Mouse (Mus musculus) myocyte (in vitro differentiated cells): ENCODE measurements around the gene Dnah8. TPM values are rescaled to one million over a fixed set of nuclear protein-coding genes. Genes with fewer than 3 reads are reported as not detected.

Source experiments
- H3K27me3 ChIP-seq: one replicate; pipeline ENCODE4 v1.6.1; 2011; ENCODE audit not compliant: control insufficient read depth, insufficient read depth, insufficient read length
- H3K36me3 ChIP-seq: one replicate; pipeline ENCODE4 v1.6.1; 2011; ENCODE audit not compliant: control insufficient read depth, insufficient read depth
- H3K4me2 ChIP-seq: one replicate; pipeline ENCODE4 v1.6.1; 2011; ENCODE audit warnings: low read depth, control low read depth
- H3K4me3 ChIP-seq: one replicate; pipeline ENCODE4 v1.5.1; 2011; ENCODE audit warnings: mild to moderate bottlenecking, control low read depth, moderate library complexity
- H3K79me2 ChIP-seq: one replicate; pipeline ENCODE4 v1.6.1; 2011; ENCODE audit not compliant: control insufficient read depth, insufficient read depth
- H3ac ChIP-seq: one replicate; pipeline ENCODE4 v1.6.1; 2011; ENCODE audit not compliant: control insufficient read depth, insufficient read length
- CEBPB ChIP-seq: IDR thresholded peaks from 2 replicates; pipeline ENCODE4 v1.6.1; 2011; ENCODE audit warnings: mild to moderate bottlenecking, moderate library complexity; ENCODE audit not compliant: poor library complexity, insufficient read depth, severe bottlenecking
- E2F4 ChIP-seq: IDR thresholded peaks from one replicate; pipeline ENCODE4 v1.6.1; 2011; ENCODE audit warnings: mild to moderate bottlenecking, control low read depth, moderate library complexity; ENCODE audit not compliant: insufficient read depth
- MAX ChIP-seq: IDR thresholded peaks from one replicate; pipeline ENCODE4 v1.6.1; 2011; ENCODE audit warnings: low read depth, mild to moderate bottlenecking, control low read depth
- MYOD1 ChIP-seq, 3 experiments: IDR thresholded peaks; one replicate each; pipeline ENCODE4 v1.6.1; 2011; ENCODE audit warnings: control low read depth in 2 of 3, low read depth in 2 of 3, mild to moderate bottlenecking in 2 of 3, moderate library complexity in 1 of 3; ENCODE audit not compliant: insufficient read length in 2 of 3, control insufficient read depth in 1 of 3
- MYOG ChIP-seq, 3 experiments: IDR thresholded peaks; one replicate each; pipeline ENCODE4 v1.6.1; 2011; ENCODE audit warnings: control low read depth in 2 of 3, low read depth in 2 of 3, mild to moderate bottlenecking in 2 of 3; ENCODE audit not compliant: insufficient read length in 2 of 3, control insufficient read depth in 1 of 3, insufficient read depth in 1 of 3
- POLR2A ChIP-seq: IDR thresholded peaks from one replicate; pipeline ENCODE4 v1.6.1; 2011; ENCODE audit warnings: low read depth, mild to moderate bottlenecking, control low read depth, moderate library complexity; ENCODE audit not compliant: insufficient read length
- POLR2AphosphoS2 ChIP-seq: IDR thresholded peaks from one replicate; pipeline ENCODE4 v1.6.1; 2011; ENCODE audit warnings: low read depth, control low read depth; ENCODE audit not compliant: insufficient read length
- REST ChIP-seq: IDR thresholded peaks from one replicate; pipeline ENCODE4 v1.6.1; 2011; ENCODE audit warnings: mild to moderate bottlenecking, control low read depth, moderate library complexity; ENCODE audit not compliant: insufficient read depth, insufficient read length
- SRF ChIP-seq: IDR thresholded peaks from one replicate; pipeline ENCODE4 v1.6.1; 2011; ENCODE audit warnings: low read depth; ENCODE audit not compliant: control insufficient read depth, insufficient read length
- TCF12 ChIP-seq: IDR thresholded peaks from one replicate; pipeline ENCODE4 v1.6.1; 2011; ENCODE audit warnings: mild to moderate bottlenecking, control low read depth; ENCODE audit not compliant: poor library complexity, insufficient read depth, severe bottlenecking
- TCF3 ChIP-seq: IDR thresholded peaks from one replicate; pipeline ENCODE4 v1.6.1; 2011; ENCODE audit warnings: low read depth, control low read depth; ENCODE audit not compliant: insufficient read length
- USF1 ChIP-seq: IDR thresholded peaks from one replicate; pipeline ENCODE4 v1.6.1; 2011; ENCODE audit warnings: low read depth, mild to moderate bottlenecking, control low read depth, moderate library complexity
- polyA plus RNA-seq: library from polyadenylated mRNA; unstranded; fragments of >200 nt; fragmentation: generic; extraction: Trizol; gene quantifications from one replicate; pipeline ENCODE4 v1.2.1, GENCODE M21; 2012; ENCODE audit warnings: missing spikeins

The Dnah8 gene
- polyA plus RNA-seq, 1 experiment: 0.08 TPM

- Histone ChIP-seq H3K27me3 (peaks cover 5% of the 10 kb centered on the region), H3K79me2 (no peaks in the 10 kb centered on the region), H3K36me3 (no peaks in the 10 kb centered on the region), H3K4me3 (no peak overlapping the region), H3ac (no peak overlapping the region), H3K4me2 (no peak overlapping the region)
- TF ChIP-seq POLR2AphosphoS2 (no peak), CEBPB (no peak), MYOD1 (IDR thresholded peaks at IDR 0.05; ENCODE audit: control insufficient read depth in 1 of 3, insufficient read length in 2 of 3, low read depth in 2 of 3) (no peak), E2F4 (no peak), MYOG (IDR thresholded peaks at IDR 0.05; ENCODE audit: control insufficient read depth in 1 of 3, insufficient read depth in 1 of 3, insufficient read length in 2 of 3, low read depth in 2 of 3) (no peak), MAX (no peak), USF1 (no peak), SRF (no peak), TCF3 (no peak), REST (no peak), TCF12 (no peak), POLR2A (no peak)
Measured at GRCm38 (mm10) chr17:30800261-30800985, 176.3 kb downstream of the Dnah8 start.

- no peaks in the 10 kb centered on the region for H3K79me2 ChIP-seq
- no peak overlapping the region for H3ac ChIP-seq
- no peak overlapping the region for H3K4me3 ChIP-seq
- TF ChIP-seq REST (no peak), SRF (no peak), E2F4 (no peak), MYOG (IDR thresholded peaks at IDR 0.05; ENCODE audit: control insufficient read depth in 1 of 3, insufficient read depth in 1 of 3, insufficient read length in 2 of 3, low read depth in 2 of 3) (no peak), TCF12 (no peak)
- H3K27me3 ChIP-seq: peaks cover 5% of the 10 kb centered on the region
- H3K36me3 ChIP-seq: no peaks in the 10 kb centered on the region
- H3K4me2 ChIP-seq: no peak overlapping the region
Measured at GRCm38 (mm10) chr17:30803668-30804067, 179.5 kb downstream of the Dnah8 start.

- no peak overlapping the region for H3ac ChIP-seq
- no peak overlapping the region for H3K4me2 ChIP-seq
- peaks cover 5% of the 10 kb centered on the region for H3K27me3 ChIP-seq
- TF ChIP-seq MYOG (IDR thresholded peaks at IDR 0.05; ENCODE audit: control insufficient read depth in 1 of 3, insufficient read depth in 1 of 3, insufficient read length in 2 of 3, low read depth in 2 of 3) (no peak), POLR2AphosphoS2 (no peak), SRF (no peak), TCF12 (no peak)
- no peak overlapping the region for H3K4me3 ChIP-seq
- H3K79me2 ChIP-seq: no peaks in the 10 kb centered on the region
- H3K36me3 ChIP-seq: no peaks in the 10 kb centered on the region
Measured at GRCm38 (mm10) chr17:30804955-30805354, 180.8 kb downstream of the Dnah8 start.

GRCm38 (mm10) chr17:30805511-30806059, 181.4 kb downstream of the Dnah8 start:
- Histone ChIP-seq H3ac (no peak overlapping the region), H3K27me3 (peaks cover 5% of the 10 kb centered on the region), H3K4me3 (no peak overlapping the region), H3K79me2 (no peaks in the 10 kb centered on the region), H3K36me3 (no peaks in the 10 kb centered on the region), H3K4me2 (no peak overlapping the region)
- TF ChIP-seq TCF12 (no peak), MAX (no peak), REST (no peak), POLR2A (no peak), MYOD1 (IDR thresholded peaks at IDR 0.05; ENCODE audit: control insufficient read depth in 1 of 3, insufficient read length in 2 of 3, low read depth in 2 of 3) (no peak), E2F4 (no peak)

GRCm38 (mm10) chr17:30808866-30809660, 184.9 kb downstream of the Dnah8 start:
- no peak overlapping the region for H3ac ChIP-seq
- TF ChIP-seq MYOG (IDR thresholded peaks at IDR 0.05; ENCODE audit: control insufficient read depth in 1 of 3, insufficient read depth in 1 of 3, insufficient read length in 2 of 3, low read depth in 2 of 3) (no peak), MYOD1 (IDR thresholded peaks at IDR 0.05; ENCODE audit: control insufficient read depth in 1 of 3, insufficient read length in 2 of 3, low read depth in 2 of 3) (no peak), TCF3 (no peak), POLR2AphosphoS2 (no peak), CEBPB (no peak), REST (no peak), SRF (no peak), POLR2A (no peak), MAX (no peak), TCF12 (no peak)
- peaks cover 5% of the 10 kb centered on the region for H3K27me3 ChIP-seq
- no peaks in the 10 kb centered on the region for H3K36me3 ChIP-seq
- H3K4me2 ChIP-seq: no peak overlapping the region
- no peaks in the 10 kb centered on the region for H3K79me2 ChIP-seq
- no peak overlapping the region for H3K4me3 ChIP-seq
